Mouse (Mus musculus) retina, postnatal 1 day (tissue): ENCODE data around the gene Naa35.
"Not testable (repeated sequence)": the region's sequence is repeated elsewhere in the genome, so short reads cannot be mapped to it uniquely, and the experiment has no call there.

ENCODE experiments used
- DNase-seq: peaks from one replicate; pipeline ENCODE4 v3.0.0-alpha.2; 2012

Gene Naa35

GRCm38 (mm10) chr13:59580954-59581353, 4.1 kb upstream of the Naa35 start:
- DNase-seq = no peak

- peak; percentile 55 for DNase-seq
These were observed 578 bp upstream of the Naa35 start for GRCm38 (mm10) chr13:59584481-59584880.

- DNase-seq = no peak
These were observed 568 bp downstream of the Naa35 start for GRCm38 (mm10) chr13:59585648-59586005.

GRCm38 (mm10) chr13:59587201-59587600, 2.1 kb downstream of the Naa35 start:
- DNase-seq = no peak

- no peak for DNase-seq
These were observed 4.6 kb downstream of the Naa35 start for GRCm38 (mm10) chr13:59589672-59590071.

- DNase-seq = no peak
These were observed 5.6 kb downstream of the Naa35 start for GRCm38 (mm10) chr13:59590691-59591090.

GRCm38 (mm10) chr13:59592058-59592457, 7.0 kb downstream of the Naa35 start:
- not testable (repeated sequence) for DNase-seq

- DNase-seq = no peak
These were observed 7.6 kb downstream of the Naa35 start for GRCm38 (mm10) chr13:59592630-59593029.

- no peak for DNase-seq
These were observed 18.0 kb downstream of the Naa35 start for GRCm38 (mm10) chr13:59603096-59603495.

GRCm38 (mm10) chr13:59604511-59604910, 19.5 kb downstream of the Naa35 start:
- peak; percentile 46 for DNase-seq

- DNase-seq = no peak
These were observed 20.3 kb downstream of the Naa35 start for GRCm38 (mm10) chr13:59605221-59605922.

- no peak for DNase-seq
These were observed 24.8 kb downstream of the Naa35 start for GRCm38 (mm10) chr13:59609885-59610284.

- DNase-seq = no peak
These were observed 25.4 kb downstream of the Naa35 start for GRCm38 (mm10) chr13:59610437-59610836.

- DNase-seq = no peak
These were observed 28.8 kb downstream of the Naa35 start for GRCm38 (mm10) chr13:59613868-59614267.

GRCm38 (mm10) chr13:59615152-59615551, 30.1 kb downstream of the Naa35 start:
- DNase-seq = no peak

GRCm38 (mm10) chr13:59615554-59615953, 30.5 kb downstream of the Naa35 start:
- DNase-seq = no peak

GRCm38 (mm10) chr13:59618463-59618862, 33.4 kb downstream of the Naa35 start:
- DNase-seq = no peak

- no peak for DNase-seq
These were observed 36.8 kb downstream of the Naa35 start for GRCm38 (mm10) chr13:59621643-59622489.

- no peak for DNase-seq
These were observed 39.3 kb downstream of the Naa35 start for GRCm38 (mm10) chr13:59624389-59624788.

- no peak for DNase-seq
These were observed 39.8 kb downstream of the Naa35 start for GRCm38 (mm10) chr13:59624903-59625302.

- DNase-seq = no peak
These were observed 41.7 kb downstream of the Naa35 start for GRCm38 (mm10) chr13:59626739-59627138.

GRCm38 (mm10) chr13:59634637-59635036, 49.6 kb downstream of the Naa35 start:
- no peak for DNase-seq

- no peak for DNase-seq
These were observed 52.7 kb downstream of the Naa35 start for GRCm38 (mm10) chr13:59637800-59638199.
